Mouse (Mus musculus): ENCODE data around the gene Rapgefl1. TPM values are rescaled to one million over a fixed set of nuclear protein-coding genes. Genes with fewer than 3 reads are reported as not detected.

The Rapgefl1 gene
- polyA plus RNA-seq (2017; shearing (Covaris generic)), result 0.26 TPM

DNA sequence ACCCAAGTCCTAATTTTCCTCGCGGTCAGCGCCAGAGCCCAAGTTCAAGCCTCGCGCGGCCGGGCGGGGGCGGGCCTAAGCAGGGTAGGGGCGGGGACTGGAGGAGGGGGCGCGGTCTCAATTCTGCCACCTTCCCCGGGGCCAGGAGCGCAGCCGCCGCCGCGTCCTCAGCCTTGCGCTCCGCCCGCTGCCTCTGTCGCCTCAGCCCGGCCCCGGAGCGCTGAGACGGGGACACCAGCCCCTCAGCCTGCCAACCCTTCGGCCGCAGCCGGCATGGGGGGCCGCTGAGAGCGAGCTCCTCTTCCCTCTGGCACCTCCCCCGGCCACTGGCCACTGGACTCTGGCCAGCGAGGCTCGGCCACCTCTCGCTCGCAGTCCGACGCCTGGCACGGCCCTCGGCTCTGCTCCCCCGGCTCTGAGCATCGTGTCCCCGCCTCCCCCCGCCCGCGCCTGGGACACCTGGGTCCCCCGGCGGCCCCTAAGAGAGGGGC, at the start of gene Rapgefl1:
Gene Rapgefl1, plus strand, starts transcription at position 135 of the 491 bp plus-strand sequence.

DNA sequence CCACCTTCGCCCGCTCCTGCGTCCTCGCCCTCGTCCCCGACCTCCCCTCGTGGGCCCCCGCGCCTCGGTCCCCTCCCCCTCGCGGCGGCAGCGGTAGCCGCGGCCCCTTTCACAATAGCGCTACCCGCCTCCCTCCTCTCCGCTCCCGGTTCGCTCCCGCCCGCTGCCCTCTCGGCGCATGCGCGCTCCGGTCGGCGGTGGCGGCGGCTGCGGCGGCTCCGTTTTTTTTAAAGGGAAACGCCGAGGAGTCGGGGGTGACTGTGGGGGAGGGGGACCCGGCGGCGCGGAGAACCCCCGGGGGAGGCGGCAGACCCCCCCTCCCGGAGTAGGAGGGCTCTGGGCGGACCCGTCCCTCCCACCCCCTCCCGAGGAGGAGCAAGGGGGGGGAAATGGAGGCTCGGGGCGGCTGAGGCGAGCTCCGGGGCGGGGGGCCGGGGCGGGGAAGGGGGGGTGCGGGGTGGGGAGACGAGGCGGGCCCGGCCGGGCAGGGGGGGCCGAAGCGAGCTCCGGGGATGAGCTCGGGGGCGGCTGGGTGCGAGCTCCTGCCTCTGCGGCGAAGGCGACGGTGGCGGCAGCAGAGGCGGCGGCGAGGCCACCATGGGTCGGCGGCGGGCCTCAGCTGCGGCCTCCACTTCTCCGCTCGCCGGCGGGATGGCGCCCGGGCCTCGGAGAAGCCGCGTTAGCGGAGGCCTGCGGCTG, 41.4 kb upstream of the Rapgefl1 start, which contains the start of gene Msl1:
Gene Msl1, plus strand, starts transcription at position 502 of the 699 bp plus-strand sequence.

GRCm38 (mm10) chr11:98804605-98805004, 32.0 kb upstream of the Rapgefl1 start, which contains the start of gene Casc3:
TSS of gene Casc3 (plus strand) at chr11:98804905.

GRCm38 (mm10) chr11:98863028-98863750, 26.6 kb downstream of the Rapgefl1 start, which contains the start of gene Wipf2:
TSS of gene Wipf2 (plus strand) at chr11:98863638.

Other genes with a start within 250 kb of the Rapgefl1 start
- 53.4 TPM for gene Ormdl3, start 249.4 kb upstream of the Rapgefl1 start, polyA plus RNA-seq (2017; shearing (Covaris generic))
- gene Lrrc3c, start 238.5 kb upstream of the Rapgefl1 start, polyA plus RNA-seq (2017; shearing (Covaris generic)), result not detected
- gene Gm12355, start 211.1 kb upstream of the Rapgefl1 start, polyA plus RNA-seq (2017; shearing (Covaris generic)), result 1.9 TPM
- gene Gsdma3, start 210.4 kb upstream of the Rapgefl1 start, polyA plus RNA-seq (2017; shearing (Covaris generic)), result not detected
- gene Gsdma2, start 190.0 kb upstream of the Rapgefl1 start, polyA plus RNA-seq (2017; shearing (Covaris generic)), result not detected
- gene Gsdma, start 172.4 kb upstream of the Rapgefl1 start, polyA plus RNA-seq (2017; shearing (Covaris generic)), result not detected
- 94.6 TPM for gene Psmd3, start 154.2 kb upstream of the Rapgefl1 start, polyA plus RNA-seq (2017; shearing (Covaris generic))
- not detected for gene Csf3, start 135.5 kb upstream of the Rapgefl1 start, polyA plus RNA-seq (2017; shearing (Covaris generic))
- gene Med24, start 107.3 kb upstream of the Rapgefl1 start, polyA plus RNA-seq (2017; shearing (Covaris generic)), result 41.9 TPM
- 5.7 TPM for gene Thra, start 96.1 kb upstream of the Rapgefl1 start, polyA plus RNA-seq (2017; shearing (Covaris generic))
- gene Nr1d1, start 61.5 kb upstream of the Rapgefl1 start, polyA plus RNA-seq (2017; shearing (Covaris generic)), result 9.3 TPM
- 21.3 TPM for gene Msl1, start 41.3 kb upstream of the Rapgefl1 start, polyA plus RNA-seq (2017; shearing (Covaris generic))
- 84.8 TPM for gene Casc3, start 31.9 kb upstream of the Rapgefl1 start, polyA plus RNA-seq (2017; shearing (Covaris generic))
- gene Wipf2, start 26.9 kb downstream of the Rapgefl1 start, polyA plus RNA-seq (2017; shearing (Covaris generic)), result 5.6 TPM
- 0.52 TPM for gene Cdc6, start 71.0 kb downstream of the Rapgefl1 start, polyA plus RNA-seq (2017; shearing (Covaris generic))
- 44.3 TPM for gene Rara, start 91.0 kb downstream of the Rapgefl1 start, polyA plus RNA-seq (2017; shearing (Covaris generic))
- not detected for gene Gjd3, start 146.2 kb downstream of the Rapgefl1 start, polyA plus RNA-seq (2017; shearing (Covaris generic))
- gene Top2a, start 187.4 kb downstream of the Rapgefl1 start, polyA plus RNA-seq (2017; shearing (Covaris generic)), result 4.4 TPM
- gene Igfbp4, start 204.5 kb downstream of the Rapgefl1 start, polyA plus RNA-seq (2017; shearing (Covaris generic)), result 1.2 TPM